Mouse (Mus musculus) mouse trophoblast stem cell (cell line): ENCODE data around the gene Vmn1r12.
"Not testable (repeated sequence)": the region's sequence is repeated elsewhere in the genome, so short reads cannot be mapped to it uniquely, and the experiment has no call there.

Experiments
- in situ Hi-C, 2 experiments: fragments of 300-500 bp; cut with MseI, MboI; formaldehyde crosslinking; loops; 2 replicates in 1 of 2; 3 replicates in 1 of 2; pipeline ENCODE4 v1.15.1; 2025

Vmn1r12 gene

GRCm38 (mm10) chr6:57156619-57157018 is at the start of gene Vmn1r12:
TSS of gene Vmn1r12 (plus strand) at chr6:57156919.
- in situ Hi-C loops: no loop called here

- in situ Hi-C loops: no loop called here
Observed at GRCm38 (mm10) chr6:57109154-57109553, 47.6 kb upstream of the Vmn1r12 start, which contains the start of gene Vmn1r10. TSS of gene Vmn1r10 (plus strand) at chr6:57109454.

DNA sequence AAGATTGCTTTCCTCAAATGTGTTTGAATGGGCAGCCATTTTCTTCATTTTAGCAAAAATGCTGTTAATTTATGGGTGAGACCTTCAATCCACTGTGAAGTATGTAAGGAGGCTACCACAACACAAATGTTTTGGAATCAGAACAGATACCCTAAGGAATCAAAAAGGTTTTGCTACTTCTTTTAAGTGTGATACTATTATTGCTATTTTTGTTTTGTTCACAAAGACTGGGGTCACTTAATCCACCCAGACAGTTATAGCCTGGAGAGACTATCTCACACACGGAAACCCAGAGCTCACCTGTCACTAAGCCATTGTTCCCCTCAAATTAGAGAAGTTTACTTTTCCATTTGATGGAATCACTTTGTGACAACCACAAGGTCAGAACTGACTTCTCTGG is 23.6 kb upstream of the Vmn1r12 start, which contains the start of gene Vmn1r11:
Vmn1r11 (plus strand) TSS at position 301 of the 400 bp plus-strand sequence.
- in situ Hi-C loops: no loop called here

GRCm38 (mm10) chr6:57190016-57190415 is 33.3 kb downstream of the Vmn1r12 start:
- in situ Hi-C loops: not testable (repeated sequence)

- in situ Hi-C loops: not testable (repeated sequence)
Observed at GRCm38 (mm10) chr6:57202990-57203389, 46.3 kb downstream of the Vmn1r12 start, which contains the start of gene Vmn1r13. TSS of gene Vmn1r13 (plus strand) at chr6:57203290.
